Mouse (Mus musculus) CH12.LX (cell line): ENCODE measurements at regions not wholly inside any gene's neighbourhood (a gene's known extent, or its start where the extent isn't known, plus 50 kb on each side); places are given as distances from the start of the nearest gene placed in this dataset.

ENCODE experiments used
- DNase-seq: peaks from one replicate; pipeline ENCODE4 v3.0.0-alpha.2; 2013; ENCODE audit errors: extremely low read depth
- H3K27ac ChIP-seq: 2 replicates; pipeline ENCODE4 v1.5.1; 2012; ENCODE audit warnings: low read depth, mild to moderate bottlenecking, control low read depth, moderate library complexity; ENCODE audit not compliant: insufficient read depth
- H3K27me3 ChIP-seq: replicated peaks from 2 replicates; pipeline ENCODE3; 2012; ENCODE audit warnings: inconsistent platforms
- H3K36me3 ChIP-seq, 2 experiments: replicated peaks in 1 of 2; 2 replicates each; pipeline versions ENCODE3 to v1.6.1; 2012; ENCODE audit warnings: inconsistent platforms in 1 of 2, low read length in 1 of 2, mild to moderate bottlenecking in 1 of 2, mixed read lengths in 1 of 2, moderate library complexity in 1 of 2; ENCODE audit not compliant: control insufficient read depth in 1 of 2, insufficient read depth in 1 of 2
- H3K4me1 ChIP-seq, 2 experiments: 2 replicates each; pipeline ENCODE4 v1.6.1; 2012; ENCODE audit warnings: inconsistent platforms in 1 of 2, moderate library complexity in 1 of 2; ENCODE audit not compliant: insufficient read depth in 2 of 2, control insufficient read depth in 1 of 2
- H3K4me2 ChIP-seq: 2 replicates; pipeline ENCODE4 v1.6.1; 2012; ENCODE audit warnings: low read depth, mild to moderate bottlenecking, control low read depth; ENCODE audit not compliant: poor library complexity, insufficient read depth, severe bottlenecking
- H3K4me3 ChIP-seq, 3 experiments: fragments of 150-350 bp in 1 of 3; sonication (generic) in 1 of 3; replicated peaks in 1 of 3; 2 replicates each; pipeline versions ENCODE3 to v1.5.1; 2011 to 2012; ENCODE audit warnings: low read depth in 2 of 3, low read length in 2 of 3, mild to moderate bottlenecking in 2 of 3, moderate library complexity in 2 of 3, control low read depth in 1 of 3, improper control_type of control experiment in 1 of 3, inconsistent platforms in 1 of 3, mixed read lengths in 1 of 3; ENCODE audit not compliant: poor library complexity in 1 of 3
- H3K79me2 ChIP-seq: replicated peaks from 2 replicates; pipeline ENCODE4 v1.6.1; 2012; ENCODE audit warnings: mild to moderate bottlenecking, moderate library complexity; ENCODE audit not compliant: control insufficient read depth, poor library complexity, insufficient read depth, severe bottlenecking; ENCODE audit errors: extremely low read depth
- H3K9ac ChIP-seq: 2 replicates; pipeline ENCODE4 v1.6.1; 2012; ENCODE audit warnings: low read depth, mild to moderate bottlenecking, control low read depth, moderate library complexity; ENCODE audit not compliant: insufficient read depth
- H3K9me3 ChIP-seq: replicated peaks from 2 replicates; pipeline ENCODE3; 2012; ENCODE audit warnings: low read length, inconsistent platforms, mixed read lengths
- CHD1 ChIP-seq: IDR thresholded peaks from 2 replicates; pipeline ENCODE4 v1.6.1; 2012; ENCODE audit warnings: low read depth, low read length, improper control_type of control experiment, inconsistent platforms
- CHD2 ChIP-seq: IDR thresholded peaks from 2 replicates; pipeline ENCODE4 v1.6.1; 2011; ENCODE audit warnings: low read length, improper control_type of control experiment
- E2F4 ChIP-seq: IDR thresholded peaks from 2 replicates; pipeline ENCODE4 v1.6.1; 2011; ENCODE audit warnings: low read depth, low read length, improper control_type of control experiment; ENCODE audit not compliant: insufficient replicate concordance
- ELF1 ChIP-seq: IDR thresholded peaks from 2 replicates; pipeline ENCODE4 v1.6.1; 2014; ENCODE audit warnings: low read depth, mild to moderate bottlenecking, inconsistent platforms, low read length, improper control_type of control experiment
- ETS1 ChIP-seq: conservative IDR thresholded peaks from 2 replicates; pipeline ENCODE4 v1.6.1; 2012; ENCODE audit warnings: low read depth, mild to moderate bottlenecking, inconsistent platforms, low read length, improper control_type of control experiment, moderate library complexity
- HCFC1 ChIP-seq: IDR thresholded peaks from 2 replicates; pipeline ENCODE4 v1.6.1; 2012; ENCODE audit warnings: low read depth, mild to moderate bottlenecking, inconsistent platforms, low read length, improper control_type of control experiment
- JUN ChIP-seq: IDR thresholded peaks from 2 replicates; pipeline ENCODE4 v1.6.1; 2011; ENCODE audit warnings: low read depth, mild to moderate bottlenecking, low read length, improper control_type of control experiment, moderate library complexity; ENCODE audit not compliant: insufficient read depth
- MAX ChIP-seq: IDR thresholded peaks from 2 replicates; pipeline ENCODE4 v1.6.1; 2011; ENCODE audit warnings: low read length, improper control_type of control experiment
- MEF2A ChIP-seq: IDR thresholded peaks from 2 replicates; pipeline ENCODE4 v1.6.1; 2014; ENCODE audit warnings: low read depth, mild to moderate bottlenecking, inconsistent platforms, low read length, improper control_type of control experiment, borderline replicate concordance
- MXI1 ChIP-seq: IDR thresholded peaks from 2 replicates; pipeline ENCODE4 v1.6.1; 2011; ENCODE audit warnings: mild to moderate bottlenecking, low read depth, low read length, improper control_type of control experiment
- NRF1 ChIP-seq: IDR thresholded peaks from 2 replicates; pipeline ENCODE4 v1.6.1; 2014; ENCODE audit warnings: low read depth, mild to moderate bottlenecking, inconsistent platforms, low read length, improper control_type of control experiment, moderate library complexity
- TCF12 ChIP-seq: IDR thresholded peaks from 2 replicates; pipeline ENCODE4 v1.6.1; 2014; ENCODE audit warnings: low read depth, mild to moderate bottlenecking, inconsistent platforms, low read length, improper control_type of control experiment
- UBTF ChIP-seq: IDR thresholded peaks from 2 replicates; pipeline ENCODE4 v1.6.1; 2012; ENCODE audit warnings: low read depth, mild to moderate bottlenecking, inconsistent platforms, low read length, improper control_type of control experiment, moderate library complexity
- USF2 ChIP-seq: conservative IDR thresholded peaks from 2 replicates; pipeline ENCODE4 v1.6.1; 2011; ENCODE audit warnings: low read depth, low read length, improper control_type of control experiment
- ZC3H11A ChIP-seq: IDR thresholded peaks from 2 replicates; pipeline ENCODE4 v1.6.1; 2012; ENCODE audit warnings: low read depth, mild to moderate bottlenecking, inconsistent platforms, low read length, improper control_type of control experiment
- ZKSCAN1 ChIP-seq: IDR thresholded peaks from 2 replicates; pipeline ENCODE4 v1.6.1; 2012; ENCODE audit warnings: low read depth, inconsistent platforms, low read length, improper control_type of control experiment, borderline replicate concordance
- ZMIZ1 ChIP-seq: IDR thresholded peaks from 2 replicates; pipeline ENCODE4 v1.6.1; 2012; ENCODE audit warnings: low read depth, mild to moderate bottlenecking, inconsistent platforms, low read length, improper control_type of control experiment
- dilution Hi-C: fragments of 300-500 bp; cut with MboI; formaldehyde crosslinking; loops from 2 replicates; pipeline ENCODE4 v1.14.3; 2020; ENCODE audit warnings: low sequenced_read_pairs; ENCODE audit not compliant: extremely low pct_unique_long_range_greater_than_20kb, extremely low pct_ligation_motif_present
- in situ Hi-C: fragments of 300-500 bp; cut with MboI; formaldehyde crosslinking; loops from 3 replicates; pipeline ENCODE4 v1.14.3; 2019; ENCODE audit warnings: low sequenced_read_pairs, low pct_ligation_motif_present, low pct_unique_long_range_greater_than_20kb, mixed read lengths

DNA sequence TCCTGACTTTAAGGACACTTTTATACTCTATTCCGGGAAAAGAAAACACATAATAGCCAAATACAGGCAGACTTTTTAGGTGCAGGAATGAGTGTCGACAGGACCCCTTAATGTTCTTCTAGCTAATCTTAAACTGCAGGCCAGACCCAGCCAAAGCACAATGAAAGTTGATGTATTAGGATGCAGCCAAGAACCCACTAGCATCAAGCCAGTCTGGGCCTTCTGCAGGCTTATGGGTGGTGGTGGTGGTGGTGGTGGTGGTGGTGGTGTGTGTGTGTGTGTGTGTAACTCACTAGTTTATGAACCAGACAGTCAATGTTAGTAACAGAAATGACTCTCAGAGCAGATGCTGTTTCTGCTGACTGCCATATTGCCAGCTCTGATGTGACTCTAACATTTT, 178.6 kb downstream of the Rnf152 start:
- Histone ChIP-seq H3K27me3 (peaks cover 15% of the 10 kb centered on the region), H3K9me3 (no peaks in the 10 kb centered on the region), H3K27ac (no peak overlapping the region), H3K4me2 (no peak overlapping the region), H3K9ac (no peak overlapping the region), H3K36me3 (no peaks in the 10 kb centered on the region), H3K4me1 (0 out of 4 replicates have a peak, but pooled peaks cover 0 to 4% of the 10 kb centered on the region in 2 experiments), H3K4me3 (no peak overlapping the region), H3K79me2 (no peaks in the 10 kb centered on the region)
- dilution Hi-C loops: no loop called here
- in situ Hi-C loops: no loop called here
- TF ChIP-seq CHD2 (no peak), ETS1 (no peak), CHD1 (no peak), JUN (no peak), HCFC1 (no peak), ZMIZ1 (no peak), ZC3H11A (no peak), MXI1 (no peak), TCF12 (no peak), MAX (no peak), USF2 (no peak), ZKSCAN1 (no peak), MEF2A (no peak), NRF1 (no peak), UBTF (no peak)
- DNase-seq: no peak

DNA sequence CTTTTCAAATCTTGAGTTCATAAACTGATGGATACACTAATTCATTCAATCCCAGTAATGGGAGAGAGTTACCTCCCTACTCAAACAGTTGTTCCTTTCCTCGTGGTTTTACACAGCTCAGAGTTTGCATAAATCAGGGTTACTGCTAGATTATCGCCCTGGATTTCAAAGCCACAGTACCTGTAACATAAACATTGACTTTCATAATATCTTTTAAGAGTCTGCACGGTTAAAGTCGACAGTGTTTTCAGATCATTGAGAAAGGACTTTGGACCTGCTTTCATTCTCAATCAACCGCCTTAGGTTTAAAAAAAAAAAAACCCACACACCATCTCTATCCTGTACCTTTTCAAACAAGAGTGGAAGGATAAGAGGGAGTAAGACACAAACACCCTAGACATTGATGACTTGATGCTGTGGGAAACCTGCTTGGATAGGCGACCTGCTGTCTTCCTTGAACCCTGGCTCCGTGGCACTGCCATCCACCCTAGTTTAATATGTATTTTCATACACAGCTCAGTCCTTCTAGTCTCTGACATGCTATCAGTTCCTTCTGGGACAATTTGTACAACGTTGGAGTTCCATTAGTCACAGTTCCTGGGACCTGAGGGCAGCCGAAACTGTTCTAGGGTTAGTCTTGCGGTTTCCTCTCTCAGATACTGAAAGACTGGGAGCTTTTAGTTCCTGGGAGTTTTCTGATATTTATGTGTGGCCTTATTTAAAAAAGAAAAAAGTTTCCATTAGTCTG, 179.3 kb downstream of the Rnf152 start:
- no peak for DNase-seq
- 0 out of 4 replicates have a peak, but pooled peaks cover 0 to 4% of the 10 kb centered on the region in 2 experiments for H3K4me1 ChIP-seq
- H3K27ac ChIP-seq: no peak overlapping the region
- H3K4me3 ChIP-seq: no peak overlapping the region
- no peak overlapping the region for H3K4me2 ChIP-seq
- no peaks in the 10 kb centered on the region for H3K79me2 ChIP-seq
- H3K36me3 ChIP-seq: no peaks in the 10 kb centered on the region
- in situ Hi-C loops: no loop called here
- dilution Hi-C loops: no loop called here
- H3K9ac ChIP-seq: no peak overlapping the region
- H3K27me3 ChIP-seq: peaks cover 15% of the 10 kb centered on the region
- TF ChIP-seq ELF1: no peak
- no peak for TF ChIP-seq E2F4
- H3K9me3 ChIP-seq: no peaks in the 10 kb centered on the region
